Mouse (Mus musculus) embryo, embryonic 9.5 days (tissue): ENCODE results near the gene Nat9.

Experiments
- DNase-seq: peaks from one replicate; pipeline ENCODE4 v3.0.0-alpha.2; 2017; ENCODE audit errors: extremely low spot score

The Nat9 gene

DNA sequence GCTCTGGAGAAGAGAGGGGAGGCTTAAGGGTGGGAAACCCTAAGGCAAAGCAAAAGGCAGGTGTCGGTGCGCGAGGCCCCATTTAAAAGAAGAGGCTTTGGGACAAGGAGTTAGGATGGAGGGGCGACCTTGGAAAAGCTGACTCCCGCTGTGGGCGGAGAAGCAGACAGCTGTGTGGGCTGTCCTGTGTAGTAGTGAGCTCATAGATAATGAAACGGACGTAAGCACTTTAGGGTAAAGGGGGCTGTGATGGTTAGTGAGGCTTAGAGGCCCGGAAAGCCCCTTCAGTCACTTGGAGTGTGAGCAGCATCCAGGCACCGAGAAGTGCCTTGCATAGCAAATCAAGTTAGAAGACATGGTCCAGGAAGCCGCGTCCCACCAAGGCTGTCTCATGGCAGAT lies at the start of gene Nat9:
Gene Nat9 (minus strand): TSS at position 167 of the 400 bp plus-strand sequence.
- no peak for DNase-seq

- peak; percentile 50 for DNase-seq
Observed at GRCm38 (mm10) chr11:115236570-115236969, 48.9 kb upstream of the Nat9 start.

DNA sequence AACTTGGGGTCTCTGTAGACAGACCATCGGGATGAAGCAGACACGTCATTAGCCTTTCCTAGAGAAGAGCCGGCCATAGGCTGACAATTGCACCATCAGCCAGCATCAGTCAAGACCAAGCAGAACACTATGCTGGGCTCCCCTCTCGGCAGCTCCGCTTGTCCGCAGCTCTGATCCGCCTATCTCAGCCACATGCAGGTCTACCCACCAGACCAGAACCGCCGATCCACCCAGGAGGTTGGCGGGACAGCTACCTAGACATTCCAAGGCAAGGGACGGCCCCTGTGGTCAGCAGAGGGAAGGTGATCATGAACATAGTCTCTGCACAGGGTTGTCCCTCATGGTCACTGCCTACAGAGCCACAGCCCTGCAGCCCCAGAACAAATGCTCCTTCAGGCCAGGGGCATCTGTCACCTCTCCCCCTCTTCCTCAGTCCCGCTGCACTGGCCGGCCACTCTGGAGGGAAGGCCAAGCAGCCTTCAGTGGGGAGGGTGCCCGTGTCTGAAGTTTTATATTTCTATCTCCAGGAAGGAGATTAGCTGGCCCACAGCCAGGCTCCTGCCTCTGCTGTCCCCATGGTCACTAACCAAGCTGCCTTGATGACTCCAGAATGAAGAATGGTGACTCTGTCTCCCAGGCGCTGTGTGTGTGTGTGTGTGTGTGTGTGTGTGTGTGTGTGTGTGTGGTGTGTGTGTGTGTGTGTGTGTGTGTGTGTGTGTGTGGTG lies 46.8 kb upstream of the Nat9 start:
- DNase-seq: no peak

DNA sequence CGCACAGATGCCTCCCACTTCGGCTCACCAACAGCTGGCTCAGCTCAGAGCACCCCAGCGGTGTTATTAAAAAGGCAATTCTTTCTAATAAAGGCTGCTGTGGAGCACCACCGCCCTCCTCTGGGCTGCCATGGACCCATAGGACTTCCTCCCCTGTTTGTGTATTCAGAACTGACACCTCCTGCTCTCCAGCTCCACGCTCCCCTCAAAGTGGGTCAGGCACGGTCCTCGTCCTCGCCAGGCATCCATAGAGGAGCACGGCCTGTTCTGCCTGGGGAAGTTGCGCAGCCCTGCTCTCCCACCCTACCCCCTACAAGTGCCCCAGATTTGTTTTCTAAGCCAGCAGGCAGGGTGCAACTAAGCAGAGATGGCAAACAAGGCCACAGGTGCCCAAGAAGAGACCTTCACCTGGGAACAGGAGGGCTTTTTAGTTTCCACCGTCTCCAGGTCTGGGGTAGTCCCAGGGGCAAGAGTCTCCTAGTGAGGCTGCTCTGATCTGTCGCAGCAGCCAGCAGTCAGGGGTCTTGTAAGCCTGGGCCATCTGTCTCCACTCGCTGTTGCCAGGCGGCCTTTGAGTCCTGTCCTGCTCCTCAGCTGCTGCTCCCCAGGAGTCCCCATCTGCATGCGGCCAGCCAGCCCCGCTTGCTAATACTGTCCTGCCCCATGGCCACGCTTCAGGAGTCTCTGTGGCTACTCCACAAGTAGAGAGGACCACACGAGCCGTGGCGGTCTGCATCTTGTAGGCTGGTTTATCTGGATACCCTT lies 46.0 kb upstream of the Nat9 start:
- no peak for DNase-seq

DNA sequence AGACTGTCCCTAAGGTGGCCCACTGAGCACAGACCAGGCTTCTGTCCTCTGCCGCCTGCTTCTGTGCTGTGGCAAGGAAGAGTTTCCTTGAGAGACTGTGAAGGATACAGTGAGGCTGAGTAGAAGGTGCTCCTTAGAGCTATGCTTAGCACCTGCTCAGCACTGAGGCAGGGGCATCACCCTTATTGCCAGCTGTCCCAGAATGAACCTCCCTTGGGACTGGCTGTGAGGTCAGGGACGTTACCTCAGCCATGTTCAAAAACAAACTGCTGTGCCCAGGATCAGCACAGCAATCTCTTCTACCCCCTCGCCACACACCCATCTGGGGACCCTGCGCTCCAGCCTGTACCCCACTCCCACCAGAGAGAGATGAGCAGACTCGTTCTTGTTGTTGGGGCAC lies 45.2 kb upstream of the Nat9 start:
- DNase-seq: no peak

- DNase-seq: no peak
Observed at GRCm38 (mm10) chr11:115231924-115232323, 44.3 kb upstream of the Nat9 start.

DNA sequence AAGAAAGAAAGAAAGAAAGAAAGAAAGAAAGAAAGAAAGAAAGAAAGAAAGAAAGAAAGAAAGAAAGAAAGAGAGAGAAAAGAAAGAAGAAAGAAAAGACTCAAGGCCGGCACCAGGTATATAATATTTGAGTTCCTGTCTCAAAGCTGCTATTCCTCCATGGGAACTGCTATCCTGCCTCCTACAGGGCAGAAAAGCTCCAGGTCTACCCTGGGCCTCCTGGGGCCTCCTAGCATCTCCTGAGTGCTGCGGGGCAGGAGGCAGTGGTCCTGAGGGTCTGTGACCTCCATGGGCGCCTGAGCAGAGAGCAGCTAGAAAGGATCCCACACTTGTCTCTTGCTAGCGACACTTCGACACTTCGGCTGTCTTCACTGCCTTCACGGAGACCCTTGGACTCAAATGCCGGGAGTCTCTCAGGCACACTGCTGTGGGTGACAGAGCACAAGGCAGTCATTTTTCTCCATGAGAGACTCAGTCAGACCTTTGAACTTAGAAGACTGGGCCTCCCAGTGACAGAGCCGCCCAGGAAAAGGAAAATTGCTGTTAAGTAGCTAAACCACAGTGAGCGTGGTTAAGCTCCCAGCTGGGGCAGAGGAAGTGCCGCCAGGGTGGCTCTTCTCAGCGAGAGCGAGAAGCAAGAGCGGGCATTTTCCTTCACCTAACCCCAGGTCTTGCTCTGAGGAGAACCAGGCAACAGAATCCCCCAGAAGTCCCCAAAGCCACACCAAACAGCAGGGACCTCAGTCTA lies 43.7 kb upstream of the Nat9 start:
- DNase-seq: no peak

GRCm38 (mm10) chr11:115229021-115229930 lies 41.6 kb upstream of the Nat9 start:
- DNase-seq: no peak

DNA sequence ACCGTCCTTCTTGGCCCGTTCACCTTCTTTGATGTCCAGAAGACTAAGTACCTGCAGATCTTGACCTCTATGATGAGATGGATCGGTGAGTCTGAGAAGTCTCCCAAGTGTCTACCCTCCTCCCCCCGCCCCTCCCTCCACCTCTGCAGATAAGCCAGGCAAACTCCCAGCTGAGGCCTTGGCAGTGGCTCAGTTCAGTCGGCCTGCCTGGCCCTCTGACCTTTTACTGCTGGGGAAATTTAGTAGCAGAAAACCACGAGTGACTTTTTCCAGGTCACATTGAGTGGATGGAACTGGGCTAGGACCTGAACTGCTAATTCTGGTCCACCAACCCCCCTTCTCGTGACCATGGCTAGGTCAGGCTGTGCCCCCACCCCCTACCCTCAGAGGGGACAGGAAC lies 40.8 kb upstream of the Nat9 start:
- no peak for DNase-seq

DNA sequence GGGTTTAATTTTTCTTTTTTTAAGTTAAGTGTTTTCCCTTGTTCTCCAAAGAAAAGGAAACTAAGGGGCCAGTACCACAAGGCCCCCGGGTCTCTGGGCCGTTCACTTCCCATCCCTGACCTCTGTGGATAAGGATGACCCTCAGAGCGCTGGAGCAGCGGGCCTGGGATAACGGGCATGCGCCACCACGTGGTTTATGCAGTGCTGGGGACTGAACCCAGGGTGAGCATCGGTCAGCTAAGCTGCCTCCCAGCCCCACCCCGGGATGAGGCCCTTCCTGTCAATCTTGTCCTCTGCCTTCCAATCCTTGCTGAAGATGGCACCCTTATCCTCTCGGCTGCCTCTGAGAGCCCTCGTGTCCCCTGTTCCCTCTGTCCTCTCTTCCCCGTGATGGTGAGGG lies 40.0 kb upstream of the Nat9 start:
- DNase-seq: no peak

- DNase-seq: no peak
Observed at GRCm38 (mm10) chr11:115226811-115227491, 39.3 kb upstream of the Nat9 start.

DNA sequence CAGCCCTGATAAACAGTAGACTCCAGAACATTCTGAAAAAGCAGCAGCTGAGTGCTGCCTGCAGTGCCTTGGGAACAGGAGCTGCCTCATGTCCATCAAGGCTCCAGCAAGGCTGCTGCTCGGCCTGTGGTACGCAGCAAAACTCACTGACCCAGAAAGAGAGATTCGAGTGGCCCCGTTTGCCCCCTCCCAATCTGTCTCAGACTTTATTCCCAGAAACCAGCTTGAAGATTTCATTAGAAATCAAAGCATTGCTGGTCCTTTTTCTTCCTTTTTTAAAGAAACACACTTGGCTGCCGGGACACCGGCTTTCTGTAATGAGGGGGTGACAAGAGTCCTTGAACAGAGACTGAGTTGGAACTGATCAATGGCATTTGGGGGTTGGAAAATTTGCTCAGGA lies 37.6 kb upstream of the Nat9 start:
- DNase-seq: no peak

DNA sequence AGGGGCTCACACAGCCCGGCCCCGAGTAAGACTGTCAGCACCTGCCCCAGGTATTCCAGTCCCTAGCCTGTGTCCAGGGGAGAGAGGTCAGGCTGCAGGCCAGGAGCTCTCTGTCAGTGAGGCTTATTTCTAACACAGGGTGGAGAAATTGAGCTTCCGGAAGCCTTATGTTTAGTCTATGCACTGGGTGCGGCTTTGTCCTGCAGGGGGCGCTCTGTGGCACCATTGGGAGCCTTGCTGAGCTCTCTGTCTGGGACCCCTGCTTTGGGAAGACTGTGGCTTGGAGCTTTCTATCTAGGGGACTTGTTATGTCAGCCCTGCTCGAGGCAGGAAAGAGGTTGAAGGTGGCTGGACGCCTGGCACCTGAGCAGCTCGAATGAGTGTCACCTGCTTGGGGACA lies 37.2 kb upstream of the Nat9 start:
- DNase-seq: peak; percentile 66

GRCm38 (mm10) chr11:115223877-115224276 lies 36.2 kb upstream of the Nat9 start:
- no peak for DNase-seq

GRCm38 (mm10) chr11:115223451-115223850 lies 35.8 kb upstream of the Nat9 start:
- no peak for DNase-seq

- no peak for DNase-seq
Observed at GRCm38 (mm10) chr11:115222570-115222969, 34.9 kb upstream of the Nat9 start.

DNA sequence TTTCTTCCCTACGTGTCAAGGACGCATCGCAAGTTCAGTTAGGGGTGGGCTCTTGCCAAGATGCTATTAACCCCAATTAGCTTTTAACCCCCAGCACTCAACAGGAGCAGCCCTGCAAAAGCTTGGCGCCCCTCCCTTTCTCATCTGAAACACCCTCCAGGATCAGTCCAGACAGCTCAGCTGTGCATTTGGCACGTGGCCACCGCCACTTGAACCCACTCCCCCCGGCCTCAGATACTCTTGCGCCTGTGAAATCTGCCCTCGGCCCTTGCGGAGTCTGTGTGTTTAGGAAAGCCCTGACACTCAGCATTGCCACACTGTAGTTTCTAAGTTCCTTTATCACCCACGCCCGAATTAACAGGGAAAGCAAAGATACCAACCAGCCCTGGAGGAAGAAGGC lies 34.4 kb upstream of the Nat9 start:
- DNase-seq: no peak

GRCm38 (mm10) chr11:115219685-115220084 lies 32.0 kb upstream of the Nat9 start:
- no peak for DNase-seq

DNA sequence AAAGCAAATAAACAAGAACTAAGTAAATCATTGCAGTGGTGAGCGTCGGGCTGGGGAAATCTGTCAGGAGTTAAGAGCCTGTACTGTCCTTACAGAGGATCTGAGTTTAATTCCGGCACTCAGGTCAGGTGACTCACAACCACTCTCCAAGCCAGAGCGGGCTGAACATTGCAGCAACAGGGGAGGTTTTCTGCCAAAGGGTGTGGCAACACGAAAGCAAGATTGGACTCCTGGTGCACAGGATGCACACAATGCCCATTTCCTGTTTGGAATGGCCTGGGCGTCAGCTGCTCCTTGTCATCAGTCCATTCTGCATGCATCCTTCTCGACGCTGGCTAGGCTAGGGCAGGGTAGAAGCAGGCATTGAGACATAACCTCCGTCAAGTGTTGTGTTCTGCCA lies 31.6 kb upstream of the Nat9 start:
- DNase-seq: no peak

DNA sequence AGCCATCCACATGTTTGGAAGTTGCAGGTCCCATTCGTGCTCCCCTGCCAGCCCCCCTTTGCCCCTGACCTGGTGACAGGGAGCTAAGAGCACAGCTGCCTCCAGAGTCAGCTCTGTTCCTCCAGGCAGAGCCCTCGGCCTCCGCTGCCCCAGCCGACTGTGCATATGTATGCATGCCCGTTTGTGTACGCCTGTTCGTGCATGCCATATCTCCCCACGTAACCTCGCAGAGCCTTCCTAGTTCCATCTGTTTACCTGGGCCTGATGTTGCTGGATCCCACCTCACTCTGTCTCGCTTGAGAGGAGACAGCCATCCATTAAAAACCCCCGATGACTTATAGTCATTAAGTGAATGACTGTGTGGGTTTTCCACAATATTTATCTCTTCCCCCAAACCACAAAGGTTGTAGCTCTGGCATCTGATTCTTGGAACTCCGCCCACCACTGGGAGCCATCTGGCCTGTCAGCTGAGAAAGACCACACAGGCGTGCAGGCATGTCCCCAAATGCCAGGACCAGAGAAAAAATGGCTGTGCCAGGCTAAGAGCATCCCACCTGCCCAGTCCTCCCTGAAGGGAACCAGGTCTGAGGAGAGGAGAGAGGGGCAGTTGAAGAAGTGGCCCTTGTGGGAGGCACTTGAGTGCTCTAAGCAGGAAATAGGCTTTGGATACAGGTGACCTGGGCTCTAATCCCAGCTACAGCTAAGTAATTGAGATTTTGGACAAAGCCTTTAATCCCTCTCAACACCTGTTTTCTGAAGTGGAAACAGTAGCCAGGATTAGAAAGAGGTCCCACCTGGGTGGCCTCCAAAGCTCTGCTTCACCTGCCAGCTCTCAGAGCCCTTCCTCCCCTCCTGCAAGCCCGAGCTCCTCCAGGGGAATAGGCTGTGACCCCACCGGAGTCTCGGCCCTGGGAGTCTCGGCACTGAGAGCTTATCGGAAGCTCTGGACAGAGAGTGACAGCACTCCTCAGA lies 30.1 kb upstream of the Nat9 start:
- DNase-seq: no peak
